Mouse (Mus musculus) forebrain, embryonic 12.5 days (tissue): Measurements from ENCODE around the gene Tln2. TPM values are rescaled to one million over a fixed set of nuclear protein-coding genes. Genes with fewer than 3 reads are reported as not detected.

ENCODE experiments used
- ATAC-seq: fragments of 200-750 bp; cut with Nextera tagmentation; 2 replicates; pipeline ENCODE4 v1.8.0; 2017; ENCODE audit warnings: moderate TSS enrichment; ENCODE audit not compliant: low FRiP score
- H3K27ac ChIP-seq: fragments of 300-500 bp; sonication (generic); 2 replicates; pipeline ENCODE4 v1.5.1; 2016; ENCODE audit warnings: mild to moderate bottlenecking
- H3K27me3 ChIP-seq: fragments of 300-500 bp; sonication (generic); 2 replicates; pipeline ENCODE4 v1.6.1; 2016; ENCODE audit warnings: mild to moderate bottlenecking
- H3K36me3 ChIP-seq: fragments of 300-500 bp; sonication (generic); replicated peaks from 2 replicates; pipeline ENCODE4 v1.6.1; 2016; ENCODE audit warnings: mild to moderate bottlenecking
- H3K4me1 ChIP-seq: fragments of 300-500 bp; sonication (generic); 2 replicates; pipeline ENCODE4 v1.6.1; 2016
- H3K4me2 ChIP-seq: fragments of 300-500 bp; sonication (generic); 2 replicates; pipeline ENCODE4 v1.6.1; 2016; ENCODE audit warnings: mild to moderate bottlenecking, moderate library complexity
- H3K4me3 ChIP-seq: fragments of 300-500 bp; sonication (generic); replicated peaks from 2 replicates; pipeline ENCODE4 v1.5.1; 2016; ENCODE audit warnings: mild to moderate bottlenecking
- H3K9ac ChIP-seq: fragments of 300-500 bp; sonication (generic); 2 replicates; pipeline ENCODE4 v1.6.1; 2016; ENCODE audit warnings: mild to moderate bottlenecking
- H3K9me3 ChIP-seq: fragments of 300-500 bp; sonication (generic); 2 replicates; pipeline ENCODE4 v1.6.1; 2016
- WGBS: fragments of 180-500 bp; shearing (Covaris S2); methylation state at CpG from one replicate; pipeline ENCODE4 v1.1.7; 2016; 5-methylcytosine and 5-hydroxymethylcytosine counted together
- polyA plus RNA-seq: library from polyadenylated mRNA; unstranded; fragments of >200 nt; fragmentation: Nextera tagmentation; extraction: Ambion mirVana; gene quantifications from 2 replicates; pipeline ENCODE4 v1.2.1, GENCODE M21; 2016

Tln2 gene
- polyA plus RNA-seq, 1 experiment from 2014 or later, result 17.3 TPM

DNA sequence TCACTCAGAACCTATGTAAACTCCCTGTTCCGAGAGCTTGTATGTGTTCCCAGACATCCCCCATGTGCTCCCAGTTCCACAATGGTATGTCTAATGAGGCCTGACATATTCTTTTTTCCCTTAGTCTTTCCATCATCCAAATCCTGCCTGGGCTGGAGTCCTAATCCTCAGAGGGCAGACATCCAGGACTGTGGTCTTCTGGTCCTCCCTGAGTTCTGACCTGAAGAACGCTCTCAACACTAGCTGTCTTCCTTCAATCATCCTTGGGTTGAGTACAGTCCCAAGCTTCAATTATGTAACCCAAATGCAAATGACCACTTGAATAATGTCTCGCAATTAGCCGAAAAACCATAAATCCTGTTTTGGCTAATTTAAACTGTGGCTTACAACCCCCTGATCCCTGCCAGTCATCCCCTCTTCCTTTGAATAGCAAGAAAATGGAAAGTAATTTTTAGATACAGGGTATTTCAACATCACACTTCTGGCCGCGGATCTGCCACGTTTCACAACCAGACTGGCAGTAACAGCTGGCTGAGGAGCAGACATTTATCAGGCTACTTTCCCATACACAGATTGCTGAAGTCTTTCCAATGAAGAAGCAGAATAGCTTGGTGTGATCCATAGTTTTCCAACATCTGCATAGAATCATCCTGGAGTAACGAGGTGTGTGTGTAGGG, 65.5 kb downstream of the Tln2 start:
- Histone ChIP-seq H3K27ac (no peak overlapping the region), H3K36me3 (no peaks in the 10 kb centered on the region), H3K4me1 (peaks cover 9% of the 10 kb centered on the region; the same call in 1 of the 2 replicates), H3K9me3 (no peaks in the 10 kb centered on the region), H3K9ac (no peak overlapping the region), H3K27me3 (no peaks in the 10 kb centered on the region), H3K4me3 (no peak overlapping the region), H3K4me2 (no peak overlapping the region)
- WGBS, result 87% methylated on average over 8 of the region's 8 CpGs
- no peak for ATAC-seq

DNA sequence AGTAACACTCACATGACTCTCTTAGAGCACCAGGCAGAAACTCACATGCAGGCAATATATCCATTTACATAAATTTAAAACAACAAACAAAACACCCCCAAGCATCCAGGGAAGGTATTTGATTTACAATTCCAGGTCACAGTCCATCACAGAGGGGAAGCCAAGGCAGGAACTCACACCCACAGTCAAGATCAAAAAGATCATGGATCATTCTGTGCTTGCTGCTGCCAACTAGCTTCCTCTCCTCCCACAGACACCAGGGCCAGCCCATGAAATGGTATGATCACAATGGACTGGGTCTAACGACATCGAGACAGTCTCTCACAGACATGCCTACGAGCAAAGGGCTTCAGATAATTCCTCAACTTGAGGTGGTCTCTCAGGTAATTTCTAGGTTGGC, 70.1 kb downstream of the Tln2 start:
- H3K36me3 ChIP-seq, result no peaks in the 10 kb centered on the region

GRCm38 (mm10) chr9:67486621-67487020, 72.9 kb downstream of the Tln2 start:
- peaks cover 7% of the 10 kb centered on the region for H3K4me1 ChIP-seq
- H3K36me3 ChIP-seq, result no peaks in the 10 kb centered on the region
- no peaks in the 10 kb centered on the region for H3K27me3 ChIP-seq
- no peak for ATAC-seq
- no peak overlapping the region for H3K4me3 ChIP-seq
- H3K4me2 ChIP-seq, result no peak overlapping the region
- H3K27ac ChIP-seq, result no peak overlapping the region
- H3K9ac ChIP-seq, result no peak overlapping the region
- H3K9me3 ChIP-seq, result no peaks in the 10 kb centered on the region
- 79% methylated on average over 5 of the region's 5 CpGs for WGBS

More for the DNA sequence above, 70.1 kb downstream of the Tln2 start:
- Histone ChIP-seq H3K4me3 (no peak overlapping the region), H3K9ac (no peak overlapping the region), H3K27ac (no peak overlapping the region), H3K9me3 (no peaks in the 10 kb centered on the region), H3K4me2 (no peak overlapping the region), H3K27me3 (no peaks in the 10 kb centered on the region), H3K4me1 (no peaks in the 10 kb centered on the region)
- no peak for ATAC-seq
- WGBS, result 83% methylated on average over 3 of the region's 3 CpGs

GRCm38 (mm10) chr9:67485169-67486072, 74.1 kb downstream of the Tln2 start:
- WGBS, result 89% methylated on average over 15 of the region's 15 CpGs
- no peaks in the 10 kb centered on the region for H3K36me3 ChIP-seq
- no peaks in the 10 kb centered on the region for H3K9me3 ChIP-seq
- no peak overlapping the region for H3K27ac ChIP-seq
- no peak overlapping the region for H3K9ac ChIP-seq
- no peak overlapping the region for H3K4me2 ChIP-seq
- H3K4me3 ChIP-seq, result no peak overlapping the region
- no peak for ATAC-seq
- peaks cover 10% of the 10 kb centered on the region for H3K4me1 ChIP-seq
- no peaks in the 10 kb centered on the region for H3K27me3 ChIP-seq

DNA sequence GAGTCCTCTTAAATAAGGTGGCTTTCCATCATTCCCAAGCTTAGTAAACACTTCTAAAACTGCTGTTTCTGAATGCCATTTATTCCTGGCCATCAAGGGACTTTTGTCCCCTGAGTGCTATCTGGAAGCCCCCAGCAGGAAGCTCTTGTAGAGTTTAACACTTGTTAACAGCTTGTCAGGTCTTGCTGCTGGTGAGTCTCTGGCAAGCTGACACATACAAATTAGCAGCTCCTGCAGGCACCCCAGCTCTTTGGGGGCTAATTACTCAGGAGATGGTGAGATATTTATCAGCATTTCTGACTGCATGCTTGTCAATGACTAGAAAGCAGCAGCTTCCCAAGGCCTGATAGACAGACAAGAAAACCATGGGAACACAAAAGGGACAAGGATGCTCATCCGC, 77.2 kb downstream of the Tln2 start:
- no peaks in the 10 kb centered on the region for H3K9me3 ChIP-seq
- H3K4me2 ChIP-seq, result no peak overlapping the region
- H3K36me3 ChIP-seq, result no peaks in the 10 kb centered on the region
- no peak overlapping the region for H3K9ac ChIP-seq
- H3K27me3 ChIP-seq, result no peaks in the 10 kb centered on the region
- peak overlapping the region; percentile 60 for H3K27ac ChIP-seq
- H3K4me3 ChIP-seq, result no peak overlapping the region
- H3K4me1 ChIP-seq, result peaks cover 10% of the 10 kb centered on the region
- no peak; the same call in 1 of the 2 replicates for ATAC-seq
- WGBS, result 57% methylated on average over 1 of the region's 1 CpGs

GRCm38 (mm10) chr9:67481851-67482250, 77.7 kb downstream of the Tln2 start:
- H3K27ac ChIP-seq, result peak overlapping the region; percentile 60
- no peak overlapping the region for H3K4me2 ChIP-seq
- H3K4me3 ChIP-seq, result no peak overlapping the region
- H3K36me3 ChIP-seq, result no peaks in the 10 kb centered on the region
- ATAC-seq, result no peak
- peaks cover 10% of the 10 kb centered on the region for H3K4me1 ChIP-seq
- 79% methylated on average over 1 of the region's 1 CpGs for WGBS
- no peaks in the 10 kb centered on the region for H3K27me3 ChIP-seq
- no peaks in the 10 kb centered on the region for H3K9me3 ChIP-seq
- no peak overlapping the region for H3K9ac ChIP-seq

GRCm38 (mm10) chr9:67477445-67477844, 82.1 kb downstream of the Tln2 start:
- H3K27ac ChIP-seq, result no peak overlapping the region
- H3K4me2 ChIP-seq, result no peak overlapping the region
- no peak for ATAC-seq
- no peaks in the 10 kb centered on the region for H3K27me3 ChIP-seq
- WGBS, result 80% methylated on average over 3 of the region's 3 CpGs
- no peak overlapping the region for H3K9ac ChIP-seq
- H3K9me3 ChIP-seq, result no peaks in the 10 kb centered on the region
- H3K4me3 ChIP-seq, result no peak overlapping the region
- peaks cover 10% of the 10 kb centered on the region for H3K4me1 ChIP-seq
- H3K36me3 ChIP-seq, result no peaks in the 10 kb centered on the region

DNA sequence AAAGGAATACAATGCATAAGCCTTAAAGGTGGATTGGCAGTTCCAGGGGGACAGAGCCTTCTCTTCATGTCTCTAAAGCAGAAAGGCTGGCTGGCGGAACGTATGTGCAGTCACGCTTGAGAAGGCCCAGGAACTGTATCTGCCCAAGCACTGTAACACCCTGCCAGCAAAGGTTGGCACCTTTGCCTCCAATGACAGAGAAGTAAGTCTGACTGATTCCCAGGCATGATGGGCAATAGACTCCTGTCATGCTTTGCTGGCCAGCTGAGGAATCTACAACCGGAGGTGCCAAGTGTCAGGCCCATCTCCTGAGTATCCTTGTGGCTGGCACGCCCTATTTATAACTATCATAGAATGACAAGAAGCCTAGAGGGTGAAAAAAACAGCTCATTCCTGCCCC, 83.3 kb downstream of the Tln2 start:
- ATAC-seq, result no peak
- Histone ChIP-seq H3K9ac (no peak overlapping the region), H3K9me3 (no peaks in the 10 kb centered on the region), H3K27ac (no peak overlapping the region), H3K4me3 (no peak overlapping the region), H3K4me2 (no peak overlapping the region), H3K36me3 (no peaks in the 10 kb centered on the region), H3K27me3 (no peaks in the 10 kb centered on the region), H3K4me1 (no peaks in the 10 kb centered on the region)
- 97% methylated on average over 5 of the region's 5 CpGs for WGBS

- H3K9me3 ChIP-seq, result no peaks in the 10 kb centered on the region
- no peak for ATAC-seq
- no peak overlapping the region for H3K9ac ChIP-seq
- no peaks in the 10 kb centered on the region for H3K27me3 ChIP-seq
- H3K4me3 ChIP-seq, result no peak overlapping the region
- 91% methylated on average over 11 of the region's 11 CpGs for whole genome bisulfite sequencing
- no peak overlapping the region for H3K27ac ChIP-seq
- H3K4me1 ChIP-seq, result peaks cover 8% of the 10 kb centered on the region
- H3K36me3 ChIP-seq, result no peaks in the 10 kb centered on the region
- no peak overlapping the region for H3K4me2 ChIP-seq
These were observed 95.9 kb downstream of the Tln2 start for GRCm38 (mm10) chr9:67463440-67464122.

DNA sequence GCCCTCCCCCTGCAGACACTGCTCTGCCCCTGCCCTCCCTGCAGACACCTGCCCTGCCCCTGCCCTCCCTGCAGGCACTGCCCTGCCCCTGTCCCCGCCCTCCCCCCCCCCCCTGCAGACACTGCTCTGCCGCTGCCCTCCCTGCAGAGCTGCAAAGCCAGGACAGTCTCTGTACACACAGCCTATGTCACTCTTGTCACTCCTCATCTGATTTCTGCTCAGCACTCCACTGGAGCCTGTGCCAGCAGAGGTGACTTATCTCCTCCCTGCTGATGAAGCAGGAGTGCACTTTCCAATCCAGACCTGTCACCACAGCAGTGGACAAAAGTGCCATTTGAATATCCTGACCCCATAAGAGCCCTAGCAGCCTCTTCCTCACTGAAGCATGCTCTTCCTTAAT, 118.0 kb downstream of the Tln2 start:
- Histone ChIP-seq H3K4me2 (no peak overlapping the region), H3K4me3 (no peak overlapping the region), H3K9ac (no peak overlapping the region), H3K36me3 (no peaks in the 10 kb centered on the region), H3K9me3 (no peaks in the 10 kb centered on the region), H3K27me3 (no peaks in the 10 kb centered on the region), H3K27ac (no peak overlapping the region), H3K4me1 (peaks cover 9% of the 10 kb centered on the region)
- 17% methylated on average over 1 of the region's 2 CpGs for WGBS
- no peak for ATAC-seq

DNA sequence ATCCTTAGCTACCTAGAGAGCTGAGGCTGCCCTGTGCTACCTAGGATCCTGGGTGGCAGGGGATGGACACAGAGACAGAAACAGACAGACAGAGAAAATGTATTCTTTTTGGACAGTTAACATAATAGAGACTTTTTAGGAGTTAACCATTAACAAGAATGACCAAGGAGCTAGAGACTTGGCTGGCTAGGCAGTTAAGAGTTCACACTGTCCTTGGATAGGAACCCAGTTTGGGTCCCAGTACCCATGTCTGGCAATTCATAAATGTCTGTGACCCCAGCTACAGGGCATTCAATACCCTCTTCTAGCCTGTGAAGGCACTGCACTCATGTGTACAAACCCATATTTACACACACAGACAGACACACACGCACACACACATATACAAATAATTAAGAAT, 122.0 kb downstream of the Tln2 start:
- Histone ChIP-seq H3K4me1 (peaks cover 27% of the 10 kb centered on the region), H3K4me3 (no peak overlapping the region), H3K9me3 (no peaks in the 10 kb centered on the region), H3K36me3 (no peaks in the 10 kb centered on the region), H3K4me2 (no peak overlapping the region), H3K27ac (no peak overlapping the region), H3K9ac (no peak overlapping the region), H3K27me3 (no peaks in the 10 kb centered on the region)
- no peak for ATAC-seq
- WGBS, result 97% methylated on average over 1 of the region's 1 CpGs
